ENCODE assay signal across 16 mouse cellular contexts in genomic region chr4:97608134-97608533, GRCm38 (mm10).
"Had no signal": no experiment of that assay in that cellular context is flagged by ENCODE, and none has a peak within 500 bp of the region (broad histone marks: within the 10 kb centered on the region; RNA-seq: fewer than 3 reads in every experiment).

No protein-coding gene starts in this region.

- H3K4me3 ChIP-seq: kidney, embryonic 15.5 days; limb, embryonic 15.5 days; liver, embryonic 12.5 days; midbrain, embryonic 12.5 days; neural tube, embryonic 12.5 days had no signal

- H3K27me3 ChIP-seq: kidney, embryonic 15.5 days; limb, embryonic 15.5 days; liver, embryonic 12.5 days; neural tube, embryonic 12.5 days had no signal

- H3K27ac ChIP-seq: kidney, embryonic 15.5 days; limb, embryonic 15.5 days; liver, embryonic 12.5 days; midbrain, embryonic 12.5 days; neural tube, embryonic 12.5 days had no signal

- H3K36me3 ChIP-seq: kidney, embryonic 15.5 days; limb, embryonic 15.5 days; liver, embryonic 12.5 days; midbrain, embryonic 12.5 days; neural tube, embryonic 12.5 days had no signal

- H3K4me1 ChIP-seq: kidney, embryonic 15.5 days had no signal

- H3K9ac ChIP-seq: kidney, embryonic 15.5 days; limb, embryonic 15.5 days; liver, embryonic 12.5 days; lung, embryonic 14.5 days; midbrain, embryonic 12.5 days; neural tube, embryonic 12.5 days had no signal

- H3K4me2 ChIP-seq: kidney, embryonic 15.5 days; limb, embryonic 15.5 days; liver, embryonic 12.5 days; lung, embryonic 14.5 days; midbrain, embryonic 12.5 days; neural tube, embryonic 12.5 days had no signal

- ATAC-seq: liver, embryonic 12.5 days had no signal

- DNase-seq: kidney, postnatal 25 days; layer of hippocampus, adult 9-11 months; layer of hippocampus, postnatal 36 days; lung, embryonic 14.5 days; lung, postnatal 10 days; lung, postnatal 4 days; retina, postnatal 1 day; right cerebral cortex, postnatal 4 days; spleen, adult 18-20 months; thymus, adult 18-20 months; thymus, postnatal 14 days had no signal

- H3K9me3 ChIP-seq: kidney, embryonic 15.5 days; limb, embryonic 15.5 days; liver, embryonic 12.5 days; midbrain, embryonic 12.5 days; neural tube, embryonic 12.5 days had no signal
